Mouse (Mus musculus) forebrain, embryonic 14.5 days (tissue): ENCODE data around the gene Rnf141. TPM values are rescaled to one million over a fixed set of nuclear protein-coding genes. Genes with fewer than 3 reads are reported as not detected.
A peak's percentile ranks its signal among the peaks of the same experiment; 100 is the strongest.

ENCODE experiments used
- ATAC-seq: fragments of 200-750 bp; cut with Nextera tagmentation; 2 replicates; pipeline ENCODE4 v1.8.0; 2017; ENCODE audit warnings: mild to moderate bottlenecking, moderate library complexity
- DNase-seq: peaks from one replicate; pipeline ENCODE4 v3.0.0-alpha.2; 2015; ENCODE audit warnings: low spot score
- H3K27ac ChIP-seq: fragments of 300-500 bp; sonication (generic); 2 replicates; pipeline ENCODE4 v1.5.1; 2014; ENCODE audit warnings: low read depth, mild to moderate bottlenecking, control low read depth, low read length, moderate library complexity
- H3K27me3 ChIP-seq: fragments of 300-500 bp; sonication (generic); replicated peaks from 2 replicates; pipeline ENCODE4 v1.6.1; 2014; ENCODE audit warnings: low read length, control low read depth, mixed read lengths; ENCODE audit not compliant: control insufficient read depth, insufficient read depth
- H3K36me3 ChIP-seq: fragments of 300-500 bp; sonication (generic); 2 replicates; pipeline ENCODE4 v1.6.1; 2014; ENCODE audit warnings: low read length, control low read depth; ENCODE audit not compliant: control insufficient read depth, insufficient read depth
- H3K4me1 ChIP-seq: fragments of 300-500 bp; sonication (generic); 2 replicates; pipeline ENCODE4 v1.6.1; 2014; ENCODE audit warnings: antibody characterized with exemption, low read length, control low read depth; ENCODE audit not compliant: control insufficient read depth, insufficient read depth
- H3K4me2 ChIP-seq: fragments of 300-500 bp; sonication (generic); 2 replicates; pipeline ENCODE4 v1.6.1; 2014; ENCODE audit warnings: mild to moderate bottlenecking, control low read depth, low read length
- H3K4me3 ChIP-seq: fragments of 300-500 bp; sonication (generic); 2 replicates; pipeline ENCODE4 v1.5.1; 2014; ENCODE audit warnings: low read depth, low read length, control low read depth
- H3K9ac ChIP-seq: fragments of 300-500 bp; sonication (generic); 2 replicates; pipeline ENCODE4 v1.6.1; 2014; ENCODE audit warnings: mild to moderate bottlenecking, low read length, control low read depth, moderate library complexity
- H3K9me3 ChIP-seq: fragments of 300-500 bp; sonication (generic); replicated peaks from 2 replicates; pipeline ENCODE4 v1.6.1; 2016; ENCODE audit warnings: low read length, control low read depth, mixed read lengths; ENCODE audit not compliant: control insufficient read depth
- WGBS: fragments of 180-500 bp; shearing (Covaris S2); extraction: QIAGEN DNeasy Blood & Tissue Kit; methylation state at CpG from one replicate; pipeline ENCODE4 v1.1.7; 2014; 5-methylcytosine and 5-hydroxymethylcytosine counted together
- polyA plus RNA-seq: library from polyadenylated mRNA; unstranded; fragments of >200 nt; fragmentation: Nextera tagmentation; extraction: Ambion mirVana; gene quantifications from 2 replicates; pipeline ENCODE4 v1.2.1, GENCODE M21; 2014

The Rnf141 gene
- polyA plus RNA-seq, 1 experiment from 2014 or later = 36.8 TPM

DNA sequence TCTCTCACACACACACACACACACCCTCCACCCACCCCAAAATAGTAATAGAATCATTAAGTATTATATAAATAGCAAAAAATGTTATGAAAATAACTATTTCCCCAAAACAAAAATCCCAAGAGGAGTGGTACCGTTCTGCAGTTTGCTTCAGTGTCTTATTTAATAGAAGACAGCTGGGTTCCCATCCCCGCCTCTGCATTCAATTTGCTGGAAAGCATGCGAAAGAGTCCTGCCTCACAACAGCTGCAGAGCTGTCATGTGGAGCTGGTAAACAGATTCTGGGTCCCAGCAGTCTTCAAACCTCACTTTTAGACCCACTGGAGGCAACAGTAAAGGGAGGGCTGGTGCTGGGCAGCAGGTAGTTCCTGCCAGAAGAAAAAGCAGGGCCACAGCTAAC, 35.3 kb downstream of the Rnf141 start:
- Histone ChIP-seq H3K27me3 (no peaks in the 10 kb centered on the region), H3K4me3 (no peak overlapping the region), H3K9ac (no peak overlapping the region), H3K4me2 (no peak overlapping the region), H3K27ac (no peak overlapping the region), H3K36me3 (peaks cover 10% of the 10 kb centered on the region; the same call in 1 of the 2 replicates), H3K4me1 (no peaks in the 10 kb centered on the region), H3K9me3 (no peaks in the 10 kb centered on the region)
- DNase-seq (no peak), ATAC-seq (no peak)
- WGBS = 68% methylated on average over 3 of the region's 3 CpGs

DNA sequence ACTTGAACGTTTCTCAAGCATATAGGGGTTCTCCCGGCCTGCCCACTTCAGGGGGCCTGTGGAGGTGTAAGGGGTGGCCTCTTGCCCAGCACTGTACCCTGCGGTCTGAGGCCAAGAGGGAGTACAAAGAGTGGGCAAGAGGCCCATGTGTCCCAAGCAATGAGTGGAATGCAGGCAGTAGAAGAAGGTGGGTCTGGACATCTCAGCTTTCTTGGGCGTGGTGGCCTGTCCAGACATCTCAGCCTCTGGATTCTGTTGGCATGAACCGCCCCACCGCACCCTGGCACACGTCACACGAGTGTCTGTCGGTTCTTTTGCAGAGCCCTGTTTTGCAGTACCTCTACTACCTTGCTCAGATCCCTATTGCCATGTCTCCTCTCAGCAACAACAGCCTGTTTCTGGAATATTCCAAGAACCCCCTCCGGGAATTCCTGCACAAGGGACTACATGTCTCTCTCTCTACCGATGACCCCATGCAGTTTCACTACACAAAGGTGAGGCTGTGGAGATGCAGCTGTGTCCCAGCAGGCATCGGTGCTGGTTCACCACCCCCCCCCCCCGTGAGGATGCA, 36.7 kb downstream of the Rnf141 start:
- no peak overlapping the region for H3K9ac ChIP-seq
- H3K9me3 ChIP-seq = no peaks in the 10 kb centered on the region
- no peak for DNase-seq
- no peak overlapping the region for H3K27ac ChIP-seq
- H3K4me1 ChIP-seq = no peaks in the 10 kb centered on the region
- 89% methylated on average over 13 of the region's 13 CpGs for WGBS
- ATAC-seq = no peak
- H3K36me3 ChIP-seq = peaks cover 4% of the 10 kb centered on the region; the same call in 1 of the 2 replicates
- H3K4me2 ChIP-seq = no peak overlapping the region
- H3K27me3 ChIP-seq = no peaks in the 10 kb centered on the region
- no peak overlapping the region for H3K4me3 ChIP-seq

DNA sequence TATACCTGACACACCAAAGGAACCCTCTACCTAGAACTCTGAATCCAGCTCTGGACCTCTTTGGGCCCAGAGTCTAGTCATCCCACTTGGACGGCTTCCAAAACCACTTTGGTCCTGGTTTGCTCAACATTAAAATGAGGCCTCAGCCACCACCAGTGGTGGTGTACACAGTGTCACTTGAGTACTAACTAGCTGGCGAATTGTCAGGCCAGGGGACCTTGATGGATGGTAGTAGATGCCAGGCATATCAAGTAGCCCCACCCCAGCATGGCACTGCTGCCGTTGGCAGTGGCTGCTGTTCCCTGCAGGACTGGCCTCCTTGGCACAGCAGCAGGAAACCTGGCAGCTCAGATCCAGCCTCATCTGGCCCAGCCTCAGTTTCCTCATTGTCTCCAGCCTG, 40.0 kb downstream of the Rnf141 start:
- WGBS = 54% methylated on average over 3 of the region's 3 CpGs
- ATAC-seq = no peak
- no peak overlapping the region for H3K9ac ChIP-seq
- H3K27me3 ChIP-seq = no peaks in the 10 kb centered on the region
- H3K4me2 ChIP-seq = no peak overlapping the region
- H3K4me3 ChIP-seq = no peak overlapping the region
- H3K27ac ChIP-seq = no peak overlapping the region
- H3K9me3 ChIP-seq = no peaks in the 10 kb centered on the region
- no peaks in the 10 kb centered on the region for H3K36me3 ChIP-seq
- DNase-seq = peak; percentile 24
- H3K4me1 ChIP-seq = no peaks in the 10 kb centered on the region

DNA sequence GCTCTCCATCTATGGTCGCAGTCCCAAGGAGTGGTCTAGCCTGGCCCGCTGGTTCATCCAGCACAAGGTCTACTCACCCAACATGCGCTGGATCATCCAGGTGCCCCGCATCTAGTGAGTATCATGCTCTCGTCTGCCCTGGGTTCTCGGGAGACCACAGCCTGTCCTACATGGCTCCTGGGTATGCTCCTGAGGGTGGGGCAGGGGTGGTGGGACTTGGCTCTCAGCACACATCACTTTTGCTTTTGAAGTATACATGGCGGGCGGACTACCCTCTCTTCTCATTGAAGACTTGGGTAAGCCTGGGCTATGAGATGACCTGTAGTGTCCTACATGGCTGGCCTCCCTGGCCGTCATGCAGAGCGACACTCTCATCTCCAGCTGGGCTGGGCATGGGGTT, 41.1 kb downstream of the Rnf141 start:
- Histone ChIP-seq H3K4me2 (no peak overlapping the region), H3K4me1 (no peaks in the 10 kb centered on the region), H3K9me3 (no peaks in the 10 kb centered on the region), H3K36me3 (no peaks in the 10 kb centered on the region), H3K4me3 (no peak overlapping the region), H3K27ac (no peak overlapping the region), H3K27me3 (no peaks in the 10 kb centered on the region), H3K9ac (no peak overlapping the region)
- no peak for DNase-seq
- ATAC-seq = no peak
- 96% methylated on average over 10 of the region's 10 CpGs for WGBS

DNA sequence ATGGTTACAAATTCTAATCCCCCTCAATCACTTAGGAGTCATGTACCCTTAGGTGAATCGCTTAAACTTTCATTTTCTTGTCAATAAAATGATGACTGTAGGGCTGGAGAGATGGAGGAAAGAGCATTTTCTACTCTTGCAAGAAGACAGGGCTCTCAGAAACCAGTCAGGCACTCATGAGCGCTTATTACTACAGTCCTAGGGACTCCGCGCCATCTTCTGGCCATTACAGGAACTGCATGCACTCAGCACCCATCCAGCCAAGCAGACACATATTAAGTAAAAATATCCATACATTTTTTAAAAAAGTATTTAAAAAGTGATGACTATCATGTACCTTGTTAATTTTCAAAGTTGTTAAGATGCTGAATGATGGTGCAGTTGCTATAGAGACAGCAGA, 43.2 kb downstream of the Rnf141 start:
- no peak overlapping the region for H3K4me3 ChIP-seq
- no peak overlapping the region for H3K27ac ChIP-seq
- H3K4me2 ChIP-seq = no peak overlapping the region
- DNase-seq (peak; percentile 92), ATAC-seq (peak; percentile 63; the same call in 1 of the 2 replicates)
- no peaks in the 10 kb centered on the region for H3K9me3 ChIP-seq
- no peaks in the 10 kb centered on the region for H3K4me1 ChIP-seq
- WGBS = under 1% methylated on average over 4 of the region's 4 CpGs
- H3K27me3 ChIP-seq = no peaks in the 10 kb centered on the region
- H3K36me3 ChIP-seq = no peaks in the 10 kb centered on the region
- H3K9ac ChIP-seq = no peak overlapping the region

DNA sequence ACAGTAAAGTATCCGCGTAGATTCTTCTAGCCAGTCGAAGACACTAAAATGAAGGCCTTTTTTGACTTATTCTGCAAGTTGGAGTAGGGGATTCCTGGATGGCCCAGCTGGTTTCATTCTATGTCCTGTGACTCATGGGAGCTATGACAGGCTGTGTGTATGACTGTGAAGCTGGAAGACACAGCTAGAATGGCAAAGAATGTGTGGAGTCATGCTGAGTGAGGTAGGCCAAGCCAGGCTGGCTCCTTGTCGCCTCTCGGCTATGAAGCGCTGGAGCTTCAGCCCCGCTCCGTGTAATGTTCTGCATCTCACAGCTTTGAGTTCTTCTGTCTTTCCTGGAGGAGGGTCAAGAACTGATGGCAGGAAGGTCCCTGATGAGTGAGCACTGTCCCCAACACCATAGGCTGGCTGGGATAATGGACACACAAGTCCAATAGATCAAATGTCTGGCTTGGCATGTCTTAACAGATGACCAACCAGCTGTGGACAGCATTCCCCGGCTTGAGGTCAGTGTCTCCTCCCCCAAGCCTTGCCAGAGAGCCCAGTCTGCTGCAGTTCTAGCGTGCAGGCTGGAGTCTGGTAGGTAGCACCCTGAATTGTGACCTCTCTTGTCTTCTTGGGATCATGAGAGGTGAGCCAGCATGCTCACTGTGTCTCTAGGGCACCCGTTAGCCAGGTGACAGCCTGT, 46.4 kb downstream of the Rnf141 start:
- no peak for DNase-seq
- no peak for ATAC-seq
- 87% methylated on average over 11 of the region's 11 CpGs for WGBS

DNA sequence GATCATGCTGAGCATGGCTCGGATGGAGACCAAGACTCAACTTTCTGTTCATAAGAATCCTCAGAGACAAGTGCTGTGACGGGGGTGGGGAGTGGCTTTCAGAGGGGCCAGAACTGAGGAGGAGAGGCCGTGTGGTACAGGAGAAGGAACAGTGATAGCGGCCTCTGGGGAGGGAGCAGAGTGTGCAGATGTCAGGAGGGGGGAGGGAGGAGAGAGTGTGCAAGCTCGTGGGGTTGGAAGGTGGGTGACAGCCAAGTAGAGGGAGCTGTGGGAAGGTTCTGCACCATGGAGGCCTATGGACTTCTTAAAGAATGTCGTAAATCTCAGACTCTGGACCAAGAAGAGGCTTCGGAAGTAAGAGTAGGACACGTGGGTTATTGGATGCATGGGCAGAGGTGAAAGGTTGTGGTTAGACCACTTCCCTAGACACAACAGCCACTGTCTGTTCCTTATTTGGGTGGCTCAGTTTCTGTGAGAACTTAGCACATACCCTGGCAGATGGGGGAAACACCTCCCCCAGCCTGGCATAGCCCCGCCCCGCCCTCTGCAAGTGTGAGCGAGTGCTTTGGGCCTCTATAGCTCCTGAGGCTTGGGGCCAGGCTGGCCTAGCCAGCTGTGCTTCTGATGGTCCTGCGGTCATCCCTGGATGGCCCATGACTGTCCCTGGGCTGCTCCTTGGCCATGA, 47.7 kb downstream of the Rnf141 start:
- ATAC-seq (no peak), DNase-seq (no peak)
- Histone ChIP-seq H3K4me2 (no peak overlapping the region), H3K36me3 (no peaks in the 10 kb centered on the region), H3K4me3 (no peak overlapping the region), H3K9me3 (no peaks in the 10 kb centered on the region), H3K27ac (no peak overlapping the region), H3K27me3 (no peaks in the 10 kb centered on the region), H3K4me1 (no peaks in the 10 kb centered on the region), H3K9ac (no peak overlapping the region)
- WGBS = 77% methylated on average over 12 of the region's 12 CpGs

More for the DNA sequence above, 46.4 kb downstream of the Rnf141 start:
- no peak overlapping the region for H3K4me2 ChIP-seq
- H3K4me3 ChIP-seq = no peak overlapping the region
- H3K9me3 ChIP-seq = no peaks in the 10 kb centered on the region
- H3K36me3 ChIP-seq = no peaks in the 10 kb centered on the region
- no peaks in the 10 kb centered on the region for H3K27me3 ChIP-seq
- no peak overlapping the region for H3K27ac ChIP-seq
- H3K4me1 ChIP-seq = no peaks in the 10 kb centered on the region
- no peak overlapping the region for H3K9ac ChIP-seq

DNA sequence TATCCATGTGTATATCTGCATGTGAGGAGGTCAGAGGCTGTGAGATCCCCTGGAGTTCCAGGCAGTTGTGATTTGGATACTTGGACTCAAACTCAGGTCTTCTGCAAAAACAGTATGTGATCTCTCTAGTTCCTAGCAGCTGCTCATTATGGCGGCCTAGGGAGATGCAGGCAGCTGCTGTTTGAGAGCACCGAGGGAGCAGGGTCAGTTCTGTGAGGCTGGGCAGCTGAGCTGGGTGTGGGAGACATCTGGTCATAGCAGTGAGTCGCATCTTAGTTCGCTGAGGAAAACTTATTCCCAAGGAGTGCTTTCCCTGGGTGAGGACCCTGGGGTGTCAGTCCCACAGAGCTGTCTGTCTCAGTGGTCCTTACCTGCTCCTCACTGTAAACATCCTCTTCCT, 49.5 kb downstream of the Rnf141 start:
- Histone ChIP-seq H3K27ac (no peak overlapping the region), H3K4me1 (no peaks in the 10 kb centered on the region), H3K27me3 (no peaks in the 10 kb centered on the region), H3K9me3 (no peaks in the 10 kb centered on the region), H3K36me3 (no peaks in the 10 kb centered on the region), H3K9ac (no peak overlapping the region), H3K4me2 (no peak overlapping the region), H3K4me3 (no peak overlapping the region)
- no peak for ATAC-seq
- no peak for DNase-seq
- WGBS = 75% methylated on average over 4 of the region's 4 CpGs

DNA sequence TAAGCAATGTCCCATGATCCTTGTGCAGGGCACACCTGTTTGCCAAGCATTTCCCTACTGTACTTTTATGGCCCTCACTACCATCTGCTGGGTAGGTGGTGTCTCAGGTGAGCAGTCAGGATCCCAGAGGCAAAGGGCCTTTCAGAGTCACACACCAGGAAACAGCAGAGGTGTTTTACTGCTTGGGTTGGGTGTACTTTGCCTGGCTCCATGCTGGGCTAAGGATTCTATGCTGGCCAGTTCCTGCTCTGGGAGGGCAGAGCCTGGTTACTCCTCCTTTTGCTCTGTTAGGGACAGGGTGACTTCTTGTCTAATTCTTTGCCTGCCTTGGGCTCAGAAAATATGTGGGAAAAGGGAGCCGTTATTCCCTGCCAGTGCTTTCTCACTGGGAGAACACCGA, 51.4 kb downstream of the Rnf141 start:
- DNase-seq = no peak
- WGBS = 86% methylated on average over 2 of the region's 2 CpGs

More for the DNA sequence above, 51.4 kb downstream of the Rnf141 start:
- Histone ChIP-seq H3K9me3 (no peaks in the 10 kb centered on the region), H3K27me3 (no peaks in the 10 kb centered on the region), H3K4me1 (no peaks in the 10 kb centered on the region), H3K4me2 (no peak overlapping the region), H3K4me3 (no peak overlapping the region), H3K9ac (no peak overlapping the region), H3K27ac (no peak overlapping the region), H3K36me3 (no peaks in the 10 kb centered on the region)
- ATAC-seq = no peak
